Mouse (Mus musculus) c-Kit-positive CD71-negative TER-119-negative erythroid progenitor cells, embryonic 14.5 days (primary cell): Measurements from ENCODE around the gene Clec2i.
"Not testable (repeated sequence)": the region's sequence is repeated elsewhere in the genome, so short reads cannot be mapped to it uniquely, and the experiment has no call there.

Experiments
- DNase-seq: peaks from one replicate; pipeline ENCODE4 v3.0.0-alpha.2; 2013; ENCODE audit warnings: low read depth

The Clec2i gene

DNA sequence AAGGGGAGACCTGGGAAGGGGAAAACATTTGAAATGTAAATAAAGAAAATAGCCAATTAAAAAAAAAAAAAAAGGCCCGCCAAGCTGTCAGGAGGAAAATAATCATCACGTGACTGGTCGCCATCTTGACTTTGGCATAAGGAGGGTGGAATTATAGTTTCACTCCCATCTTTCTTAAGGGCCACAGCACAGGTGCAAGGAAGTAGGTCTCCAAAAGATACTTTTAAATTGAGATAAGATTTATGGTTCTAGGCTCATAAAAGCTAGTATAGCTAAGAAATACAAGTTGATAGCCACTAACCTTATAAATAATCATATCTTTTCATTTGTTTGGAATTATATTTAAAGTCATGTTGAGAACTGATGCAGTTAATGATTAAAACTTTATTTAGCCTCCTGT lies 32.5 kb upstream of the Clec2i start:
- no peak for DNase-seq

GRCm38 (mm10) chr6:128855477-128855876 lies 31.9 kb upstream of the Clec2i start:
- DNase-seq: no peak

- no peak for DNase-seq
Measured at GRCm38 (mm10) chr6:128856250-128856649, 31.1 kb upstream of the Clec2i start.

GRCm38 (mm10) chr6:128857976-128858375 lies 29.4 kb upstream of the Clec2i start:
- DNase-seq: no peak

DNA sequence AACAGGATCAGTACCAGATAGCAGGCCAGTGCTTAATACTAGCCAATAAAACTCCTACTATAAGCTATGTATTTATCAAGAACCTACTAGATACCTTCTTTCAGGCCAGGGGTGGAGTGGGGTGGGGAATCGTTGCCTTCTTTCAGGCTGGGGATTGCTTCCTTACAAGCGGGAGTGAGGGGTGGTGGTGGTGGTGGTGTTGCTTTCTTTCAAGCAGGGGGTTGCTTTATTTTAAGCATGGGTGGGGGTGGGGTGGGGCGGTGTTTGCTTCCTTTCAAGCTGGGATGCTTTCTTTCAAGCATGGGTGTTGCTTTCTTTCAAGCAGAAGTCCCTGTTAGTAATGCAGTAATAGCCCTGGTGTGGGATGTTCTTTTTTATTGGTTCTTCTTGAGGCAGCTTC lies 18.5 kb upstream of the Clec2i start:
- DNase-seq: no peak

DNA sequence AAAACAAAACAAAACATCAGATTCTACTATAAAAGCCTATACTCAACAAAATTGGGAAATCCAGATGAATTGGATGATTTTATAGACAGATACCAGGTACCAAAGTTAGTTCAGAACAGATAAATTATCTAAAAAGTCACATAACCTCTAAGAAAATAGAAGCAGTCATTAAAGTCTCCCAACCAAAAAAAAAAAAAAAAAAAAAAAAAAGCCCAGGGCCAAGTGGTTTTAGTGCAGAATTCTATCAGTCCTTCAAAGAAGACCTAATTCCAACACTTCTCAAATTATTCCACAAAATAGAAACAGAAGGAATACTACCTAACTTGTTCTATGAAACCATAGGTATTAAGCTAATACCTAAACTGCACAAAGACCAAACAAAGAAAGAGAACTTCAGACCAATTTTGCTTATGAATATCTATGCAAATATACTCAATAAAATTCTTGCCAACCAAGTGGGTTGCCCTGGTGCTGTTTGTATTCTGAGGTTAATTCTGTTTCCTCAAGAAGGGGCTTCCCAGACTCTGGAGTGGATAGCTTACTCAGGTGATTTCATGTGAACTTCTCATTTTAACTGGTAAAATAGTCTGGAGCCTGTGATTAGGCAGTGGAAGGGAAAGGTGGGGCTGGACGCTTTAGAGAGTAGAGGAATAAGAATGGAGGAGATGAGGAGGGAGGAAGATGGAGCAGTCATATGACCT lies 15.3 kb upstream of the Clec2i start:
- DNase-seq: no peak

- DNase-seq: peak; percentile 53
Measured at GRCm38 (mm10) chr6:128888834-128889233, 1.4 kb downstream of the Clec2i start.

DNA sequence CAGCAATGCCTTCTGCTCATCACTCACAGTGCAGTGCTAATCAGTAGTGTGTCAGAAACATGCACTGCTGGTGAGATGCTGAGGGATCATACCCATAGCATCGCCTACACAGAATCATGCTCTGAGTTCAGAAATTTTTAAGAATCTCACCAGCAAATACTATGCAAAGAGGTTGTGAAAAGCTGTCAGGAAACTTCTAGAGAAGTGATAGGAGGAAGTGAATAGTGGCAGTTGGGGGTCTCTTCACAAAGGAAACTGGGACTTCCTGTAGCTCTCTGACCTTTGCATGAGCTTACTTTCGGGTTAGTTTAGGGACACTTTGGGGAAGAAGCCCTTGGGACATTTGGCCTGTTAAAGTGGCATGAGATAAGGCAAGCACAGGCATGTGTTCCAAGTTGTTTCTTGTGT lies 3.6 kb downstream of the Clec2i start, which contains the start of gene BC035044:
TSS of gene BC035044 (minus strand) at position 179 of the 408 bp plus-strand sequence.
- DNase-seq: no peak

- DNase-seq: no peak
Measured at GRCm38 (mm10) chr6:128895404-128896001, 8.1 kb downstream of the Clec2i start.

- DNase-seq: no peak
Measured at GRCm38 (mm10) chr6:128900044-128900443, 12.7 kb downstream of the Clec2i start.

- not testable (repeated sequence) for DNase-seq
Measured at GRCm38 (mm10) chr6:128900796-128901552, 13.6 kb downstream of the Clec2i start.

DNA sequence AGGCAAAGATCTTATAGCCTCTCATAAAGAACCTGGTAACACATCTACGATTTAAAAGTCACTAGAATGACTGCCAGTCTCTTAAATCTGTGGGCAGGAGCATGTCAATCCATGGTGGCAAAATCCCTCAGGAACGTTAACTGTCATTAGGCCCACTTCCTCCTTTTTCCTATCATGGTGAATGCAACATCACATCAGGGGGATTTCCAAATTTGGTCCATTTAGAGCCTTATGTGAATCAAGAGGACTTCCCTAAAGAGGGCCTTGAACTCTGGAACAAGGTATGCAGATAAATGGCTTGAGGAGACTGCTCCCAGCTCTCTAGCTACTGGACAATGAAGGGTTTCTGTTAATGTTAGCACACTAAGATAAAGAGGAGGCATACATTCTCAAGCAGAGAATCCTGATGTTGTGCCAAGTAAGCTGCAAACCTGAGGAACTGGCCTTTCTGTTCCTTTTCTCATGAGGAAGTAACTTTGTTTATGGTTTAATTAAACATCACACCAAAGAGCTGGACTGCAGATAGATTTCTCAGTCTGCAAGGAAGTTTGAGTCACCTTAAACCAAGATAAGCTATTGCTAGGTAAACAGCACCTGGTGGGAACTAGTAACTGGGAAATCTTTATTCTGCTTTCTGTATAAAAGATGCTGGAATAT lies 26.3 kb downstream of the Clec2i start:
- no peak for DNase-seq

DNA sequence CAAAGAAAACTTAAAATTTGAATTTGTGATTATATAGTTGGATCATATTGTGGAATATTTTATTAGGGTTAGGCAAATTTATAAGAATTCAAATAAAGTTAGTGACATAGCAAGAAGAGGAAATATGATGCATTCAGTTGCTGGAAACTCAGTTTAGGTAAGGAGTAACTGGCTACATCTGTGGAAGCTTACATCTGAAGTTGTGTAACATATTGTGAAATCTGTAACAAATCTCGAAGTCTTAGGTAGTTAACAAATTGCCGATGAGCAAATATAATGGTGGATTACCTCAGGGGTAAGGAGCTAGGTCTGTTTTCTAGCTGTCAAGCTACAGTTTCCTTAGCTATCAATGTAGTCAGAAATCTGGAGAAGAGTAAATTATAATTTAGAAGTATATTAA lies 29.9 kb downstream of the Clec2i start:
- no peak for DNase-seq

DNA sequence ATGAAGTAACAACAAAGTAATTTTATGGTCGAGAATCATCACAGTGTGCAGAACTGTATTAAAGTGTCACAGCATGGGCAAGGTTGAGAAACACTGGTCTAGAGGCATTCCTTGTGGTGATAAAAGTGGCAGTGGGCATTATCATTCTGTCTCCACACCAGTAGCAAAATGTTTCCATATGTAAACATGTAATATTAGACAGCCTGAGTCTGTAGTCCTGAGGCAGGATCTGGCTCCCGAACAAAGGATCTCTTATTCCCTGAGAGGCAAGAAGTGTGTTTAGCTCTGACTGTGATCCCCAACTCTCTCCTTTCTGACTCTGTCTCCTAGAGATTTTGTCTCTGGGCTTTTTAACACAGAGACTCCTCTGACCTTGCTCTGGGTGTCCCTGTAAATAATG lies 45.7 kb downstream of the Clec2i start:
- no peak for DNase-seq

GRCm38 (mm10) chr6:128934081-128934480 lies 46.7 kb downstream of the Clec2i start, which contains the start of gene Clec2g:
Gene Clec2g, plus strand, starts transcription at chr6:128934381.
- not testable (repeated sequence) for DNase-seq

- DNase-seq: not testable (repeated sequence)
Measured at GRCm38 (mm10) chr6:128935889-128936665, 48.7 kb downstream of the Clec2i start.

- no peak for DNase-seq
Measured at GRCm38 (mm10) chr6:128941646-128942421, 54.4 kb downstream of the Clec2i start.

- no peak for DNase-seq
Measured at GRCm38 (mm10) chr6:128945564-128945963, 58.2 kb downstream of the Clec2i start.
